Mouse (Mus musculus) left cerebral cortex, adult 9 months (tissue): Measurements from ENCODE around the gene Fam19a5.

Source experiments
- DNase-seq, 2 experiments: peaks; one replicate each; pipeline ENCODE4 v3.0.0; 2022; ENCODE audit warnings: low spot score in 2 of 2

Gene Fam19a5

DNA sequence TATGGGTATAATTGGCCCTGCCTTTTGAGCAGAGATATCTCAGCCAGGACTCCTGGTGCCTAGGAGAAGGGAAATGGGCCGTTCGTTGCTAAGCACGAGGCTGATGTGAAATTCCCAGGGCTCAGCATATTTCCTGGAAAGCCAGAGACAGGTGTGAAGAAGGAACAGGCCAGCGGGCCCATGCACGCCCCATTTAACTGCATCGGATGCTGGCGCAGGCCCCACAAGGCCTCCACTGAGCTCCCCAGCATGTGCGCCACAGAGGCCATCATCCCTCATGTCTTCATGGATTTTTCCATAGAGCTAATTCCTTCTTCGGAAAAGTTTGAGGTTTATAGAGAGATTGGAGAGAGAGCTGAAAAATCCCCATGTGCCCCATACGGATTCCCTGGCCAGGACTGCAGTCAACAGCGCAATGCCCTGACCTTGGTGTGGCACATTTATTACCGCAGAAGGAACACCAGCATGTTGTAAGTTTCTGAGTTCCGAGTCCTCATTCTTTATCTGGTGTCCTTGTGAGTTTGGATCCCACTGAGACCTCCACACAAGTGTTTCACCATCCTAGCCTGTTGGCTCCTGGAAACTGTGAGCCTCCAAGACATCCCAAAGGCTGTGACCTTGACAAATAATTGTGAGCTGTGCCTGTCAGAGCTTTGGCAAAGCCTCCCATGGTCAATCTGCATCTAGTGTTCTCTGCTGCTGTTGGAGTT, 122.1 kb downstream of the Fam19a5 start:
- no peak for DNase-seq

DNA sequence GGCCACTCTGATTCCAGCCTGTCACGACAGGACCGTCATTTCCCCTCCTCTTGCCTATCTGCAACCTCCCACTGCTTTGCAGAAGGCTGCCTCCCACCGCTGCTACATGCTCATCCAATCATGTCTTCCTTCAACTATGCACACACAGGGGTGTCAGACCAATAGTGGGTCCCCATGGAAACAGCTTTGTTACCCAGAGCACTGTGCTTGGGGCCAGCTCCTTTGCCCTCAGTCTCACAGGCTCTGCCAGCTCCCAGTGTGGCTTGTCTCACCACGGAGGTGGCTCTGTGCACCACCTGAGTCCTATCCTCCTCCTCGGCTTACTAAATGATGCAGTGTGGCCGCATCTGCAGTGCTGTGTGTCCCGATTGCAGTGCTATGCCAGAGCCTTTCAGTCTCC, 123.3 kb downstream of the Fam19a5 start:
- DNase-seq, result no peak

DNA sequence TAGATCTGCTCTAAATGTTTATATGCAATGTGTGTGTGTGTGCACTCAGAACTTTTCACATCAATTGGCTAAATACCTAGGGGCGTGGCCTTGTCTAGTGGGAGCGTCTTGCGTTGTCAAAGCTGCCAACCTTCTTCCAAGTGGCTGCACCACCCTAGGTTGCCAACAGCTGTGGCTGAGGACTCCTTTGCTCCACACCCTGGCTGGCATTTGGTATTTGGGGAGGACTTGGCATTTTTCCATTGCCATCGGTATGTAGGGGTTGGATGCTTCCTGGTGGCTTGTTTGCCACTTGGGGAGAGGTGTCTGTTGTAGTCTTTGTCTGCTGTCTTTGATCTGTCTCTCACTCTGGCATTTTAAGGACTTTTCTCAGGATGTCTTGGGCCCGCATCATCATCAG, 124.0 kb downstream of the Fam19a5 start:
- no peak for DNase-seq

DNA sequence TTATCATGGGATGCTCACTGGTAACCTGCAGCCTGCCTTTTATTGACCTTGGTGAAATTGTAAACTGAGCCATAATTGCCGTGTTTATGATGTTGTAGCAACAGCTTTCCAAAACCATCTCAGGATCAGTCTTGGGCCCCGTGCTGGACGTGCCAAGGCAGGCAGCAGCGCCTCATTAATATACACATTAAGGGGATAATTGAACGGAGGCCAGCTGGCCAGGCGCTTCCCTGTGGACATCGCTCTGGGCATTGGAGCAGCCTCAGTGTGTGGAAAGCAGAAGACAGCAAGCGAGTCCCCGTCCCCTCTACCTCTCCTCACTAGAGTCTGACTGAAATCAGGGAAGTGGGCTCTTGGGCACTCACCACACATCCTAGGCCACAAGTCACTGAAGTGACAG, 127.8 kb downstream of the Fam19a5 start:
- no peak for DNase-seq

DNA sequence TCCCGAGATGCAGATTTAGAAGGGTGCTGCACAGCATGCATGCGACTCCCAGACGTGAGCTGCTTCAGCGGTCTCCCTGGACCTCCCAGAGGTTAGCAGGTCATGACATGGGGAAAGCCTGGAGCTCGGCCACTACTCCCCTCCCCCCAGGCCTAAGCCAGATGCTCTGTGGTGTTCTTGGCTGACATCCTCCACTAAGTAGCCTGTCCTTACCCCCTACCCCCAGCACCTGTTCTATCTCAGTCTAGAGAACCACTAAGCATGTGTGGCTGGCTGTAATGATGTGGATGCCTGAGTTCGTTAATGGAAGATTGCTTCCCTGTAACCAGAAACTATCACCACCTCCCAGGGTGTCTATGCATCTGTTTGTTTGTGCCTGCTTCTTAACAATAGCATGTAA, 134.6 kb downstream of the Fam19a5 start:
- DNase-seq, result no peak

DNA sequence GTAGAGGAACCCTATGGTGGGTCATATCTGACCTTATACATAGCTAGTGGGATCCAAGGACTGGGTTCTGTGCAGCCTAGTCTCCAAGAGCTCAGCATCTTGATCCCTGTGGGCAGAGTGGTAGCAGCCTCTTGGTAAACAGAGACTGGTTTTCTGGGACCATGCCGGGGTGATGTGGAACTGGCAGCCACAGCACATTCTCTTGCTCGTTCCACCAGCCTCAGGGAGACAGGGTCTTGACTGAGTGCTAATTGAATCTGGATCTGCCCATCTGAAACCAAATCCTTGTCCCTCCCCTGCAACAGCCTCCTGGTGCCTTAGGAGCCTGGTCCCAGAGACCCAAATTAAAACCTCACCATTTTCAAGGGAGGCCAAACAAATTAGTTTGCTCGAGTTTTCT, 138.3 kb downstream of the Fam19a5 start:
- DNase-seq, result no peak

DNA sequence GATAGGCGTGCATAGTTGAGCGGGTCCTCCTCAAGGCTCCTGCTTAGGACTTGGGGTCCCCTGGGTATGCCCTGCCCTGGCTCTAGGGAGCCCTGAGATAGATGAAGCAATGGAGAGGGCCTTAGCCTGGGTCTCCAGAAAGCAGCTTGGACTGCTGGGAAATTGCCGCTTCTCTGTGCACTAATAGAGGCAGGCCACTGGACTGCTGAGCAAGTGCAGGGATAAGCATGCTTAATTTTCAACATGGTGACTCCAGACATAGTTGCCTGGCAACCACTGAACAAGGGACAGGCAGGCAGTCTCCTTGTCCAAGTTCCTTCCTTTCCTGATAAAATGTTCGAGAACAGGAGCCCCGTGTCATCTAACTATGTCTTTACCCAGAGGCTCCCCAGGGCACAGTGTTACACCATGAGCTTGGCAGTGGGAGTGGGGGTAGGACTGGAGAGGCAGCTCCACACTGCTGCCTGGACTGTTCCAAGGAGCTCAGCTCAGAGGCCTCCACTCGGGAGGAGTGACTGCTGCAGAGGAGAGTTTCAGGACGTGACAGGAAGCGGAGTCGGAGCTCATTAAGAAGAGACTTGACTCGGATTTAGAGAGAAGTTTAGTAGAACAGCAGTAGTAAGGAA, 142.4 kb downstream of the Fam19a5 start:
- DNase-seq, result no peak

DNA sequence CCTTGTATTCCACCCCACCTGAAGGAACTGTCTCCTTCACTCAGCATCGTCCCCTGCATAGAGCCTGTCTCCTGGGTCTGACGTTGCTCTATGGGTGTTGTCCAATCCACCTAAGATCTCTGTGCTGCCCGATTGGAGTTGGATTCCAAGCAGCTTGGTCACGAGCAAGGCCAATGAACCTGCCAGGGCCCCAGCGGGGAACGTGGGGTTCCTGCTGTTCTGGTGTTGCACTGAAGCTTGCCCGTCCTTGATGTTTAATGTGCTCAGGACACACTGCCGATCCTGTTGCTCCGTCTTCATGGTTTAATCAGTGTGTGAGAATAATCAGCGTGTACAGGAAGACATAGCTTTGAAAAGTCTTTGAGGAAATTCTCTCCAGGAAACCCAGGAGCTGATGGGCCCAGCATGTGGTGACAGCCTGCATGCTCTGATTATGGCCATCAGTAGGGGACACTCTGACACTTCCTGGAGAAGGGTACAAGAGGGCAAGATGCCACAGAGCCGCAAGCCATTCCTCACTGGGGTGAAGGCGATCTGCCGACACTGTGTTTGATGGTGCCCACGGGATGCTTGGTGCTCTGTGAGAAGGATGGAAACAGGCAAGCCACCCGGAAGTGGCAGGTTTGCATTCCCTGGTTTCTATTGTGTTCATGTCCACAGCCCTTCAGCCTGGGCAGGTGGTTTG, 147.3 kb downstream of the Fam19a5 start:
- no peak for DNase-seq

DNA sequence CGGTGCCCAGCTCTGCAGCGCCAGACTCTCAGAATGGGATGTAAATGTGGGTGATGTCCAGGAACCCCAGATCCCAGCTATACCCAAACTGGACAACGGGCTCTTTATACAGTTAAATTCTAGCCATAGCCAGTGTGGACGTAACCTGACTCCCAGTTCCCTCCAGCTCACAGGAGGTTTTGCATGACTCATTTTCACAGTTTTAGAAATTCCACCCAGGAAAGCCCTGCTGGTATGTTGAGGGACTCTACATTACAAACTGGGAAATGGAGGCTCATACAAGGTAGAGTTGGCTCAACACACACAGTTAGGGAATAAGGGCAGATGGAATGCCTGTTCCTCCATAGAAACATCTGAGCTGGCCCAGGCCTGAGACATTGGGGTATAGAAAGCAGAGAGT, 147.9 kb downstream of the Fam19a5 start:
- no peak for DNase-seq

DNA sequence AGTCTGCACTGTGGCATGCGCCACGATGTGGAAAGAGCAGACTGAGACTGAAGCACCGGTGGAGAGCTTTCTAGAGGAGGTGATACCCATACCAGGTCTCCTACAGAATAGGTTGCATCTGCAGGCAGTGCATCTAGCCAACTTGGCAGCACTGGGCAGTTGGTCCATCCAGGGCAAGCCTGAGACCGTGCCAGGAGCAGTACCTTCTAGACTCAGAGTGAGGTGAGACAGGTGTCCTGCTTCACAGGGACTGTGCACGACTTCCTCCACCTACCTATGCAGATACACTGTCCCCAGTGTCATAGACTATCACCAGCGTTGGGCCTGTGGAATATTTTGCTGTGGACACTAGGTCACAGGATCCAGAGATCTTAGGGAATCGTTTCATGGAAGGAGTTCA, 148.3 kb downstream of the Fam19a5 start:
- no peak for DNase-seq

DNA sequence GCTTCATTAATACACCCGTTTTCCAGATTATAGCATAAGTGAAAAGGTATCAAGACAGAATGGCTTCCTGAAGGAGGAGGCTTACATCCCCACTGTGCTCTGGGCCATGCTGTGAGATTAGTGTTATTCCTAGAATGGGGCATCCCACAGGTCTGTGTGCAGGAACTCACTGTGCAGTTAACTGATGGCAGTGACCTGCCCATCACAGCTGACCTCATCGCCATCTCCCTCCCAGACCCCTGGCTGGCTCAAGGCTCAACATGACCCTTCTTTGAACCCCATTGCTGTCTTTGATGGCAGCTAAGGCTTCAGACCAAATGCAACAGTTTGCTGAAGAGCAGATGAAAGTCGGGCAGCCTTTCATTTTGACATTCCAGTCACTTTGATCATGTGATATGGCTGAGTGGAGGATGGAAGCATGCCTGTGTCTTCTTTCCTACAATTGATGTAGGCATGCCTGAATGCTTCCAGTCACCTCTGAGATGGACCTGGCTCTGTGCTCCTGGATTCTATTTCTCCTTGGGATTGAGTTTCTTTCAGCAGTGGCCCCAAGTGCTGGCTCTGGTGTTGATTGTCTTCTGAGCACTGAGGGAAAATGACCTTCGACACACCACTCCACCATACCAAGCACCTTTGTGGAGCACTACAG, 148.9 kb downstream of the Fam19a5 start:
- DNase-seq, result no peak

DNA sequence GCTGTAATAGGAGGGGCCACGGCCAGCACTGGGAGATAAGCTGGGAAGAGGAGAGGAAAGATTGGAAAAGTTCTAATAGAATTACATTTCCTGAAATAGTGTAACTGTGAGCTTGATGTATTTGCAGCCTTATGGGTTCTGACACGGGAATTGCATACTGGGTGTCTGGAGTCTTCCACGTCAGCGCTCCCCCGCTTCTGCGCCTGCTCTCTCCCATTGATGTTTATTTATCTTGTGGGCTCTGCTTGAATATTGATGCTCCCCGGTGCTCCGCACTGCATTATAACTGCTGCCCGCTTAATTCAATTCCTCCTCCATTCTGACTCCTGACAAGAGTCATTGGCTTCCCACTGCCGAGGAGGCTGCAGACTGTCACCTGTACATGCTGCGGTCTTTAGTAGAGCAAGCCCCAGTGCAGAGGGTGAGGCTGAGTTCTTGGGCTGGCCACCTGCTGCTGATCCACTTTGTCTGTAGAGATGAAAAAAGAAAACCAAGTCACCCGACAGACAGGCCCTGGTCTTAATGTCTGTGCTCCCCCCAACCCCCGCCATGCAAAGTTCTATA, 153.4 kb downstream of the Fam19a5 start:
- no peak for DNase-seq

DNA sequence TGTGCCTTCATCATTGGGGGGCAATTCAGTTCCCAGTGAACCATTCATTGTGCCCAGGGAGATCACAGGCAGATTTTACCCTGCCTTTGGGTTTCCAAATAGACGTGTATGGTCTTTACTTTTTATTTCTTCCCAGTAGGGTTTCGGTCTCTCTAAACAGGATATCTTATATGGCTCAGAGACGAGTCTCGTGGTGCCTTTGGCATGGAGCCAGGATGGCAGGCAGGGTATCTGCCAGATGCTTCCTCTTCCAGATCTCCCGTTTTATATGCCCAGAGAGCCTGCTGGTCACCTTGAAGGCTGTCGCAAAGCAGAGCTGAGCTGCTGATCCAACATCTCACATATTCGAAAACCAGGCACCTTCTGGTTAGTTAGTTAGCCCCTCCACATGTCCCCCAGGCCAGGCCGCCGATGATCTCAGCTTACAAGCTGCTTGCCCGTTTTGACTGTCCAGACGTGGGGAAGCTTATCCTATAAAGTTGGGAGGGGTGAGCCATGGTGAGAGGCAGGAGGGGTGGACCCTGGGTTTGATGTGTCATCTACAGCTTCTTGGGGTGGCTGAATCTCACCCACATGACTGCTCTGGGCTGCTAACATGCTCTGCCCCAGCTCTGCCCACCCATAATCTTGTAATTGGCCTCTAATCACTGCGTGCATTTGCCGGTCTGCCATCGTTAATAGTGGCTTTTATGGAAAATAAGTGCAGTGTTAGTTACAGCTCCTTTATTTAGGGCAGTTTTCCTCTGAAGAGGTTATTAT, 154.6 kb downstream of the Fam19a5 start:
- no peak for DNase-seq

DNA sequence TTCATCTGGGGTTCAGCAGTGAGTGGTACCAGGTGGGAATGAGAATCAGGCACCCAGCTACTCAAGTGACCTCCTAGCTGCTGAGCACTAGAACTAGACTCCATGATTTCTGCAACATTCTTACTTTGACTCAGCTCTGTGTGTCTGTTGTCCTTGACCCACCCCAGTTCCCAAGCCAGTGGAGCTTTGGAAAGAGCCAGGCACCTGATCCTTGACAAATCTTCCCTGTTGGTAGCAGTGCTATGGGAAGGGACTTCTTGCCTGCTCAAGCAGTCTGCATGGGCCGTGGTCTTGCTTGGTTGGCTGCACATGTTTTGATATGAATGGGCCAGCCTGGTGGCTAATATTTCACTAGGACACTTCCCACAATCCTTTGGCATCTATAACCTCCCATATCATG, 158.7 kb downstream of the Fam19a5 start:
- no peak for DNase-seq

DNA sequence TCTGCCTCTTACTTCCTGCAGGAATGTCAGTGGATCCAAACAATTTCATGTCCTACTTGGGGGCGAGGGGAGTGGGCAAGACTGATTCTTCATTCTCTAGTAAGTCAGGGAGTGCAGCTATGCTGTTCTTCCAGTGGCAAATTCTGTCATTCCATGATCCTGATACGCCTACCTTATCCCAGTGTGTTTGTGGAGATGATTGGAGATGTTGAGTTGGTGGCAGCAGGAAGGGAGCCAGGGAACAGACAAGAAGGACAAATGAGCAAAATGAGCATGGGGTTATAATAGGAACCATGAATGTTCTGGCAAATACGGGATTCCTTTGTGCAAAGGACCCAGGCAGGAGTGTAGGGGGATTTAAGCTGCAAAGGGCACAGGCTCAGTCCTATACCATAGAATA, 159.2 kb downstream of the Fam19a5 start:
- no peak for DNase-seq

DNA sequence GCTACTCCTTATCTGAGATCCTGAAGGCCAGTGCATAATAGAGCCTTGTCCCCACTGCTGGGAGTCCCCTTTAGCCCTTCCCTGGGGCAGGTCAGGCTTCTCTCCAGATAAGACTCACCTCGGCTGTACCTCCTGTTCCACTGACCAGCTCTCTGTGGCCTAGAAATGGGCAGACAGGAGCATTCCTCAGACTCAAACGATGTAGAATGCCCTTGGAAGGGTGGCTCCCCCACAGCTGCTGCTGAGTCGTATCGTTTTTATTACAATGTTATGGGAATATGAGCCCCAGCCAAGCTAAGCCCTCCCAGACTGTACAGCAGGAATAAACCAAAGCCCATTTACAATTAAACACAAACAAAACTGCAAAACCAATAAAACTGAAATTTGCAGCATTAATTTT, 167.7 kb downstream of the Fam19a5 start:
- DNase-seq, result no peak

DNA sequence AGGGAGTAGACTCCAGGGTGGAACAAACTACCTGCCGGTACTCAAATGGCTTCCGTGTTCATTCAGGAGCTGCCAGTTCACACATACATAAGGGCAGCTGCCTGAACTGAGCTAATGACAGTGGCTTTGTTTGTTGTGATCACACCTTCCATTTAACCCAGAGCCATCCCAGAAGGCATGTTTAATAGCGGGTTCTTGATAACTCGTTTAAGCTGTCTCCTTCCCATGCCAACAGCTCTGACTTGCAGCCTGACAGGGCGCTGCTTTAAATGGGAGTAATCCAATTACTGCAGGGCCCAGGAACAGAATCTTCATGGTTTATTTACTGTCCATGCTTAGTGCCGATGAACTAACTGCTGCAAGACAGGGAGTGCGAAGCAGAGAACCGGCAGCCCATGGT, 168.1 kb downstream of the Fam19a5 start:
- no peak for DNase-seq

DNA sequence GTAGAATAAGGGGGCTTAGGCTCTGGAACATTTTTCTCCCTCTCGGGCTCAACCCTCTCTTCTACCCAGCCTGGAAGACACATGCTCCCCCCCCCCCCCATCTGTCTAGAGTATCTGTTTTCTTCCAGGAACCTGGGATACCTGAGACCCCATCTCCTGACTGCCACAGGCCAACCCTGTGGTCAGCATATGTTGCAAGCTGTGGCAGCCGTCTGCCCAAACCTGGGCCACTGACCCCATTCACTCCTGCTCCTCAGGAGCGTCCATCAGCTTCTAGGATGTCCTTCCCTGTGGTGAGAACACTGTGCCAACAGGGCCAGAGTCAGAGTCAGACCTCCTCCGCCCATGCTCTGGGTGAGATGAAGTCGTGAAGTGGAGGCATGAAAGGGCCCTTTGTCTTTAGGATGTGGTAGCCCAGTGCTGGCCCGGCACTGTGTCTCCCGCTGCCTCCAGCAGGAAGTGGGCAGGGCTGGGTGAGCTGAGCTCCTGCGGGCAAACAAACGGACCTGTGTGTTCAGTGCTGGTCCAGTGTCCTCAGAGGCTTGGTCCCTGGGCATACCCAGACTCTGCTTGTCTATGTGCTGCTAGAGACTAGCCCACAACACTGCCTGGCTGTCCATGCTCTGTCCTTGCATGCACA, 171.1 kb downstream of the Fam19a5 start:
- peak; percentile 39 to 61 for DNase-seq

DNA sequence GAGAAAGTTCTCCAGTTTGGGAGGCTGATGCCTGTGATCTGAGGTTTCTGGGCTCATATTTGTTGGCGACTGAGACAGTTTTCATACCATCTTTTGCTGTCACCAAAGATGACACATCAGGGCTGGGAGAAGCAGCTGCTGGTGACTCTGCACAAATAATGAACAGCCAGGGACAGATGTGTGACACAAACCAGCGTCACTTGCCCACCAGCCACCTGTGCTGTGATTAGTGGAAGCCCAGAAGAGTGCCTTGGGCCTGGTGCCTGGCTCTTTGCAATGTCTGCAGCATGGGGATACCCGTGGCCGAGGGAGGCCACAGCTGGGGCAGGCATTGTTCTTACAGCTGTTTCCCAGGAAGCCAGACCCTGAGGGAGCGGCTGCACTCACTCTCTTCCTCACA, 173.0 kb downstream of the Fam19a5 start:
- DNase-seq, result no peak

DNA sequence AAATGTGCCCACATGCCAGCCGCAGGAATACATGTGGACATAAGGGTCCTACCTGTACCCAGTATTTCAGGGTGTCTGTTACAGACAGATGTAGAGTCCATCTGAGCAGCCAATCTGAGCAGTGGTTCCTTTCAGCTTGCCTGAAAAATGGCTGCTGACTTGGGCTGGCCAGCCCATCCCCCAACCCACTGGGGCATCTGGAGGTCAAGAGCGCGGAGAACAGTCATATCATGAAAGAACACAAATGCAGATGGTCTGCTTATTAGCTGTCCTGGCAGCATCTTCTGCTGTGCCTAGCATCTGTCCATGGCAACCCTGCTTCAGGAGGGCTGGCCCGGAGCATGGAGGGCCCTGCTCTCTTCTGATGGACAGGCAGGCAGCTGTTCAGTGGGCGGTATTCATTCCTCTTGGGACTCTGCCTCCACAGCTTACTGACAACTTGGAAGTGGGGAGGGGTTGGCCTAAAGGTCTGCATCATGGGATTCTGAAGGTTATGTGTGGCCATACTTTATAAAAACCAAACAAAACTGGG, 179.4 kb downstream of the Fam19a5 start:
- DNase-seq, result no peak

DNA sequence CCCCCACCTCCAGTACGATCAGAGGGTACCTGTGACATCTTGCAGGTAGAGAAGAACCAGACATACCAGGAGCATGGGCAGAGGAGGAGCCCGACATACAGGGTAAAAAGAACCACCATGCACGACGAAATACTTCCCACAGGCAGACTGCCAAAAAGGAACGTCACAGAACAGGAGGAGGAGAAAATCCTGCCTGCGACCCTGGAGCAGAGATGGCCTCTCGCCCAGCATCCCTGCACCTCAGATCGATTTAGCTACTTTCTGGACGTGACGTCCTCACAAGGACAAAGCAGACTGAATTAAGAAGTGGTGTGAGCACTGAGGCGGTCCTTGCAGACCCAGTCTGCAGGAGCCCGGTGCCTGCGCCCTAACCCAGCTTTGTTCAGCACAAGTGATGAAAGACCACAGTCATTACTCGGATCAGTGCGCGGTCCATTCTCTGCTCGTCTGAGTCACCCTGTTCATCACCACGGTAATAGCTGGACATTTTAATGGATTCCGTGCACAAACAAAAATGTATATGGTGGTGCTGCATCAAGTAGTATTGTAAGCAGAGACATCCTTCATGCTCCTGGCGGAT, 182.6 kb downstream of the Fam19a5 start:
- DNase-seq, result no peak
